Mouse (Mus musculus) lung, embryonic 14.5 days (tissue): ENCODE measurements at regions not wholly inside any gene's neighbourhood (a gene's known extent, or its start where the extent isn't known, plus 50 kb on each side); places are given as distances from the start of the nearest gene placed in this dataset.

Source experiments
- ATAC-seq: fragments of 200-750 bp; cut with Nextera tagmentation; 2 replicates; pipeline ENCODE4 v1.8.0; 2017; ENCODE audit warnings: mild to moderate bottlenecking, moderate TSS enrichment, moderate library complexity; ENCODE audit not compliant: insufficient read depth
- DNase-seq: peaks from one replicate; pipeline ENCODE4 v3.0.0-alpha.2; 2015
- H3K27ac ChIP-seq: fragments of 300-500 bp; sonication (generic); 2 replicates; pipeline ENCODE4 v1.5.1; 2014; ENCODE audit warnings: low read depth, mild to moderate bottlenecking, moderate library complexity
- H3K27me3 ChIP-seq: fragments of 300-500 bp; sonication (generic); 2 replicates; pipeline ENCODE4 v1.6.1; 2014; ENCODE audit warnings: low read length, control low read depth; ENCODE audit not compliant: insufficient read depth
- H3K36me3 ChIP-seq: fragments of 300-500 bp; sonication (generic); 2 replicates; pipeline ENCODE4 v1.6.1; 2014; ENCODE audit warnings: control low read depth; ENCODE audit not compliant: insufficient read depth
- H3K4me1 ChIP-seq: fragments of 300-500 bp; sonication (generic); 2 replicates; pipeline ENCODE4 v1.6.1; 2014; ENCODE audit warnings: antibody characterized with exemption, control low read depth; ENCODE audit not compliant: insufficient read depth
- H3K4me2 ChIP-seq: fragments of 300-500 bp; sonication (generic); 2 replicates; pipeline ENCODE4 v1.6.1; 2014; ENCODE audit warnings: mild to moderate bottlenecking
- H3K4me3 ChIP-seq: fragments of 300-500 bp; sonication (generic); 2 replicates; pipeline ENCODE4 v1.5.1; 2014; ENCODE audit warnings: low read depth, low read length
- H3K9ac ChIP-seq: fragments of 300-500 bp; sonication (generic); 2 replicates; pipeline ENCODE4 v1.6.1; 2014
- H3K9me3 ChIP-seq: fragments of 300-500 bp; sonication (generic); 2 replicates; pipeline ENCODE4 v1.6.1; 2016; ENCODE audit warnings: low read depth, low read length, control low read depth
- CTCF ChIP-seq: IDR thresholded peaks from 2 replicates; pipeline ENCODE4 v1.5.1; 2016; ENCODE audit warnings: antibody characterized with exemption, low read depth
- WGBS: fragments of 180-500 bp; shearing (Covaris S2); extraction: QIAGEN DNeasy Blood & Tissue Kit; methylation state at CpG from one replicate; pipeline ENCODE4 v1.1.7; 2014; 5-methylcytosine and 5-hydroxymethylcytosine counted together

DNA sequence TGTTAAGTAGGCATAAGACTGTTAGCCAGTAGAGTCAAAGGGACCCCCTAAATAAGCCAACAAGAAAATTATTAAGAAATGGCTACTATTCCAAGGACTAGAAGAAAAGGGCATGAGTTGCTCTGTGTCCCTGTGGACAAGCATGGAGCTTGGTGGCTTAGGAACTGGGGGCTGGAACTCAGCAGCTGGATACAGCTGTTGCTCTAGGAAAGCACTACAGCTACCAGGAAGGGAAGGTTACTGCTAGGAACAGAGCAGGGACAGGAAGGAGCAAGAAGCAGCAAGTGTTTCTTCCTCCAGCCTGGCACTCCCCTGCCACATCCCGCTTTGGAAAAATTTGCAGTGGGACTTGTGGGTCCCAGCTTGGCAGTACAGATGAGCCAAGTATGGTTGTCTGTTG is 95.0 kb upstream of the Stc2 start:
- TF ChIP-seq CTCF: no peak
- 78% methylated on average over 1 of the region's 1 CpGs for WGBS
- DNase-seq (no peak), ATAC-seq (no peak)
- Histone ChIP-seq H3K4me1 (no peaks in the 10 kb centered on the region), H3K9me3 (no peaks in the 10 kb centered on the region), H3K27me3 (no peaks in the 10 kb centered on the region), H3K4me3 (no peak overlapping the region), H3K9ac (no peak overlapping the region), H3K4me2 (no peak overlapping the region), H3K36me3 (no peaks in the 10 kb centered on the region), H3K27ac (no peak overlapping the region)

DNA sequence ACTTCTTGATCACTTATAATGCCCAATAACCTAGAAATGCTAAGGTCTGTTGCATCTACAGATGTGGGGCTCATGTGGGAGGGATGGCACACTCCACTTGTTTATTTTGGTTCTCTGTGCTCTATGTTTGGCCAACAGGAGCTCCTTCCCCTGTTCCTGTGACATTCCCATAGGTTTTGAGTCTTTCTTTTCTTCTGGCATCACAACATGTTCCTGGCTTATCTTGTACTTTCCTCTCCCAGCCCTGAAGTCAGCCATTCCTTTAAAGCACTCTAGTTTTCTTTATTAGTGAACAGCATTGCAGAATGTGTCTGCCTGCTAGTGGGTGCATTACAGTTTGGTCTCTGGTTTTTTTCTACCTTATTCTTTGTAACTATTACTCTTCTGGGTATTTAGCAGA is 92.6 kb upstream of the Stc2 start:
- no peaks in the 10 kb centered on the region for H3K9me3 ChIP-seq
- no peak overlapping the region for H3K9ac ChIP-seq
- H3K27me3 ChIP-seq: no peaks in the 10 kb centered on the region
- H3K36me3 ChIP-seq: no peaks in the 10 kb centered on the region
- H3K4me1 ChIP-seq: no peaks in the 10 kb centered on the region
- no peak for TF ChIP-seq CTCF
- no peak overlapping the region for H3K27ac ChIP-seq
- DNase-seq: no peak
- H3K4me3 ChIP-seq: no peak overlapping the region
- no peak for ATAC-seq
- H3K4me2 ChIP-seq: no peak overlapping the region

DNA sequence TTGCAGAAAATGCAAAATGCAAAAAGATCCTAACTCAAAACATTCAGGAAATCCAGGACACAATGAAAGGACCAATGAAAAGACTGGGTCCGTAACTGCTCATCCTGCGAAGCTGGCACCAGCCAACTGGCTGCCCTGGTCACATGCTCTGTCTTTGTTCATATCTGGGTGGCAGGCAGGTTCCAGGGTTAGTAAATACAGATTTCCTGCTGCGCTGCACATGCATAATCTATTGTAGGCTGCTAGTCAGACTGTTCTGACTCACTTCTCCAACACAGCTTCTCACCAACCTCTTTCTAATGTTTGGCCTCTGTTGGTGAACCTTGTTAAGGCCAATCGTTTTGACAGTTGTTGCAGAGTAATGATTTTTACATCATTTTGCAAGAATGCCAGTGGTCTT is 92.0 kb upstream of the Stc2 start:
- Histone ChIP-seq H3K4me1 (no peaks in the 10 kb centered on the region), H3K4me3 (no peak overlapping the region), H3K9ac (no peak overlapping the region), H3K4me2 (no peak overlapping the region), H3K9me3 (no peaks in the 10 kb centered on the region), H3K27ac (no peak overlapping the region), H3K36me3 (no peaks in the 10 kb centered on the region), H3K27me3 (no peaks in the 10 kb centered on the region)
- ATAC-seq (no peak; the same call in 1 of the 2 replicates), DNase-seq (no peak)
- TF ChIP-seq CTCF: no peak
- WGBS: 67% methylated on average over 4 of the region's 4 CpGs

DNA sequence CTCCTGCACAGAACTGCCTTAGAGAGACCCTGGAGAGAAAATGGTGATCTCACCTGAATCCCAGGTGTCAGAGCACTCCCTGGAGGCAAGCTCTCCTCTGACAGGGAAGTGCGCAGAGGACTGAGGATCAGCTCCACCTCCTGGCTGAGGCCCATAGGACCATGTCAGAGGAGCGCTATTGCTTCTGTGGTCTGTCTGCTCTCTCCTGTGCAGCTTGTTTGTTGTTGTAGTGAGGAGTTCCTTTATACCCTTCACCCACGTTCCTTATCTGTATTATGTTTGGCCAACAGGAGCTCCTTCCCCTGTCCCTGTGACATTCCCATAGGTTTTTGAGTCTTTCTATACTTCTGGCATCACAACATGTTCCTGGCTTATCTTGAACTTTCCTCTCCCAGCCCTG is 91.5 kb upstream of the Stc2 start:
- H3K27ac ChIP-seq: no peak overlapping the region
- no peaks in the 10 kb centered on the region for H3K9me3 ChIP-seq
- TF ChIP-seq CTCF: no peak
- no peak overlapping the region for H3K9ac ChIP-seq
- DNase-seq (no peak), ATAC-seq (no peak)
- H3K27me3 ChIP-seq: no peaks in the 10 kb centered on the region
- no peaks in the 10 kb centered on the region for H3K4me1 ChIP-seq
- no peaks in the 10 kb centered on the region for H3K36me3 ChIP-seq
- H3K4me2 ChIP-seq: no peak overlapping the region
- no peak overlapping the region for H3K4me3 ChIP-seq
- 57% methylated on average over 3 of the region's 3 CpGs for WGBS

DNA sequence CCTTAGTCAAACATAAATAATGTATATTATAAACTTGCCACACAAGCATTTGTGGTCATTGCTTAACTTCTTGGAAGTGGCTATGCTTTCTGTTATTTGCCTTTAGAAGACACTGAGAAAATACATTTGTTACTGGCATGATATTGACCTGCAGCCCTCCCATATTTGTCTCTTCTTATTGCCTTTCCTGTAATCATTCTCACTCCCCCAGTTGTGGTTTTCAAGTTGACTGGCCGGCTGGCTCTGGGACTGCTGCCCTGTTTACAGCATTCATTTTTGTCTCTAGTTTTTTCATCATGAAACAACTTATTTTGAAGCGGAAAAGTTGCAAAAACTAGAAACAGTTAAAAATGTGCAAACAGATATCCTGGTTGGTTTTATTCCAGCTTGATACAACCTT is 57.5 kb upstream of the Stc2 start:
- no peak for TF ChIP-seq CTCF
- Histone ChIP-seq H3K9ac (no peak overlapping the region), H3K27ac (no peak overlapping the region), H3K4me3 (no peak overlapping the region), H3K9me3 (no peaks in the 10 kb centered on the region), H3K4me1 (no peaks in the 10 kb centered on the region), H3K27me3 (no peaks in the 10 kb centered on the region), H3K4me2 (no peak overlapping the region), H3K36me3 (no peaks in the 10 kb centered on the region)
- ATAC-seq: no peak
- 73% methylated on average over 2 of the region's 2 CpGs for WGBS
- DNase-seq: peak; percentile 3
